Mouse (Mus musculus): ENCODE measurements around the gene Kif24. TPM values are rescaled to one million over a fixed set of nuclear protein-coding genes. Genes with fewer than 3 reads are reported as not detected.
"Not testable (repeated sequence)": the region's sequence is repeated elsewhere in the genome, so short reads cannot be mapped to it uniquely, and the experiment has no call there.

Kif24 gene
- total RNA-seq, 2 experiments from 2014 or later: 0.35 to 1.2 TPM

GRCm38 (mm10) chr4:41493464-41494116 lies 28.9 kb upstream of the Kif24 start:
- no peak for DNase-seq
- intact Hi-C loops (cut with DNase I): no loop called here

- intact Hi-C loops (cut with DNase I): no loop called here
- DNase-seq: no peak
Observed at GRCm38 (mm10) chr4:41492951-41493350, 28.3 kb upstream of the Kif24 start.

- intact Hi-C loops (cut with DNase I): no loop called here
- peak; percentile 61 to 73 for DNase-seq
Observed at GRCm38 (mm10) chr4:41481601-41482017, 16.9 kb upstream of the Kif24 start.

GRCm38 (mm10) chr4:41480254-41480653 lies 15.6 kb upstream of the Kif24 start:
- intact Hi-C loops (cut with DNase I): no loop called here

GRCm38 (mm10) chr4:41479456-41479804 lies 14.7 kb upstream of the Kif24 start:
- intact Hi-C loops (cut with DNase I): no loop called here
- peak in 1 of 2 experiments; percentile 52 for DNase-seq

More at GRCm38 (mm10) chr4:41480254-41480653, 15.6 kb upstream of the Kif24 start:
- peak; percentile 73 for DNase-seq

GRCm38 (mm10) chr4:41478751-41479455 lies 14.2 kb upstream of the Kif24 start:
- intact Hi-C loops (cut with DNase I): no loop called here
- no peak for DNase-seq

GRCm38 (mm10) chr4:41477648-41478160 lies 13.0 kb upstream of the Kif24 start:
- DNase-seq: no peak
- intact Hi-C loops (cut with DNase I): no loop called here

- no peak for DNase-seq
- intact Hi-C loops (cut with DNase I): no loop called here
Observed at GRCm38 (mm10) chr4:41471384-41471689, 6.7 kb upstream of the Kif24 start.

GRCm38 (mm10) chr4:41470684-41471383 lies 6.1 kb upstream of the Kif24 start:
- intact Hi-C loops (cut with DNase I): no loop called here
- no peak for DNase-seq

GRCm38 (mm10) chr4:41470051-41470683 lies 5.5 kb upstream of the Kif24 start:
- intact Hi-C loops (cut with DNase I): no loop called here
- peak in 1 of 2 experiments; percentile 9 for DNase-seq

- DNase-seq: no peak
- intact Hi-C loops (cut with DNase I): loop anchor here (2.0 kb wide), 2 partner anchors 38 to 240 kb away; no protein-coding TSS in a partner anchor
Observed at GRCm38 (mm10) chr4:41469199-41469598, 4.5 kb upstream of the Kif24 start.

GRCm38 (mm10) chr4:41468396-41469080 lies 3.9 kb upstream of the Kif24 start:
- peak; percentile 70 to 74 for DNase-seq
- intact Hi-C loops (cut with DNase I): loop anchor here (1.0 to 2.0 kb wide), 4 partner anchors 38 to 240 kb away; no protein-coding TSS in a partner anchor

- DNase-seq: no peak
- intact Hi-C loops (cut with DNase I): no loop called here
Observed at GRCm38 (mm10) chr4:41465287-41465665, 589 bp upstream of the Kif24 start.

GRCm38 (mm10) chr4:41463051-41463738 lies 1.5 kb downstream of the Kif24 start:
- DNase-seq; intact Hi-C loops (cut with DNase I): not testable (repeated sequence)

GRCm38 (mm10) chr4:41460690-41461089 lies 4.0 kb downstream of the Kif24 start:
- DNase-seq: no peak
- intact Hi-C loops (cut with DNase I): no loop called here

GRCm38 (mm10) chr4:41447595-41447994 lies 17.1 kb downstream of the Kif24 start:
- intact Hi-C loops (cut with DNase I): no loop called here

GRCm38 (mm10) chr4:41442790-41443302 lies 21.8 kb downstream of the Kif24 start:
- intact Hi-C loops (cut with DNase I): no loop called here
- DNase-seq: no peak

More at GRCm38 (mm10) chr4:41447595-41447994, 17.1 kb downstream of the Kif24 start:
- DNase-seq: no peak

- intact Hi-C loops (cut with DNase I): no loop called here
- DNase-seq: no peak
Observed at GRCm38 (mm10) chr4:41438931-41439330, 25.8 kb downstream of the Kif24 start.

- no peak for DNase-seq
- intact Hi-C loops (cut with DNase I): no loop called here
Observed at GRCm38 (mm10) chr4:41416966-41417365, 47.7 kb downstream of the Kif24 start.

Measured in heart, postnatal 36 days (tissue).